Mouse (Mus musculus) kidney, embryonic 14.5 days (tissue): ENCODE measurements around the gene Hras. TPM values are rescaled to one million over a fixed set of nuclear protein-coding genes. Genes with fewer than 3 reads are reported as not detected.

ENCODE experiments used
- ATAC-seq: fragments of 200-750 bp; cut with Nextera tagmentation; 2 replicates; pipeline ENCODE4 v1.8.0; 2017; ENCODE audit warnings: moderate number of reproducible peaks, mild to moderate bottlenecking, moderate TSS enrichment, moderate library complexity; ENCODE audit not compliant: low FRiP score, low TSS enrichment
- H3K27ac ChIP-seq: fragments of 300-500 bp; sonication (generic); 2 replicates; pipeline ENCODE4 v1.5.1; 2014; ENCODE audit warnings: low read depth, mild to moderate bottlenecking, low read length, moderate library complexity, mixed read lengths
- H3K27me3 ChIP-seq: fragments of 300-500 bp; sonication (generic); 2 replicates; pipeline ENCODE4 v1.6.1; 2014; ENCODE audit warnings: mild to moderate bottlenecking, low read length; ENCODE audit not compliant: control insufficient read depth, insufficient read depth
- H3K36me3 ChIP-seq: fragments of 300-500 bp; sonication (generic); 2 replicates; pipeline ENCODE4 v1.6.1; 2014; ENCODE audit warnings: low read length, mixed read lengths; ENCODE audit not compliant: control insufficient read depth, insufficient read depth
- H3K4me1 ChIP-seq: fragments of 300-500 bp; sonication (generic); 2 replicates; pipeline ENCODE4 v1.6.1; 2014; ENCODE audit warnings: low read length, mixed read lengths; ENCODE audit not compliant: control insufficient read depth, insufficient read depth
- H3K4me2 ChIP-seq: fragments of 300-500 bp; sonication (generic); replicated peaks from 2 replicates; pipeline ENCODE4 v1.6.1; 2014; ENCODE audit warnings: low read depth, mild to moderate bottlenecking, low read length
- H3K4me3 ChIP-seq: fragments of 300-500 bp; sonication (generic); 2 replicates; pipeline ENCODE4 v1.5.1; 2014; ENCODE audit warnings: mild to moderate bottlenecking, low read length
- H3K9ac ChIP-seq: fragments of 300-500 bp; sonication (generic); 2 replicates; pipeline ENCODE4 v1.6.1; 2014; ENCODE audit warnings: low read depth, mild to moderate bottlenecking, low read length, moderate library complexity
- H3K9me3 ChIP-seq: fragments of 300-500 bp; sonication (generic); 2 replicates; pipeline ENCODE4 v1.6.1; 2016; ENCODE audit warnings: low read length; ENCODE audit not compliant: control insufficient read depth
- WGBS: fragments of 180-500 bp; shearing (Covaris S2); extraction: QIAGEN DNeasy Blood & Tissue Kit; methylation state at CpG from one replicate; pipeline ENCODE4 v1.1.7; 2014; 5-methylcytosine and 5-hydroxymethylcytosine counted together
- polyA plus RNA-seq: library from polyadenylated mRNA; unstranded; fragments of >200 nt; fragmentation: Nextera tagmentation; extraction: Ambion mirVana; gene quantifications from 2 replicates; pipeline ENCODE4 v1.2.1, GENCODE M21; 2014

The Hras gene
- polyA plus RNA-seq, 1 experiment from 2014 or later: 97.8 TPM

GRCm38 (mm10) chr7:141155362-141155761 is 38.4 kb downstream of the Hras start:
- Histone ChIP-seq H3K4me3 (no peak overlapping the region), H3K9ac (no peak overlapping the region), H3K4me2 (no peak overlapping the region), H3K4me1 (no peaks in the 10 kb centered on the region), H3K9me3 (no peaks in the 10 kb centered on the region), H3K27ac (no peak overlapping the region), H3K27me3 (no peaks in the 10 kb centered on the region), H3K36me3 (peaks cover 52% of the 10 kb centered on the region)
- WGBS: 87% methylated on average over 9 of the region's 9 CpGs
- no peak for ATAC-seq

- H3K4me1 ChIP-seq: no peaks in the 10 kb centered on the region
- H3K4me2 ChIP-seq: no peak overlapping the region
- H3K9me3 ChIP-seq: no peaks in the 10 kb centered on the region
- no peak for ATAC-seq
- peaks cover 40% of the 10 kb centered on the region for H3K36me3 ChIP-seq
- H3K27me3 ChIP-seq: no peaks in the 10 kb centered on the region
- 78% methylated on average over 4 of the region's 4 CpGs for WGBS
- no peak overlapping the region for H3K4me3 ChIP-seq
- H3K9ac ChIP-seq: no peak overlapping the region
- H3K27ac ChIP-seq: no peak overlapping the region
Measured at GRCm38 (mm10) chr7:141148639-141149038, 45.2 kb downstream of the Hras start.

- H3K36me3 ChIP-seq: peaks cover 33% of the 10 kb centered on the region
- ATAC-seq: no peak
- WGBS: 88% methylated on average over 6 of the region's 6 CpGs
Measured at GRCm38 (mm10) chr7:141147044-141147443, 46.8 kb downstream of the Hras start.

GRCm38 (mm10) chr7:141146043-141146595 is 47.7 kb downstream of the Hras start:
- Histone ChIP-seq H3K27ac (no peak overlapping the region), H3K9me3 (no peaks in the 10 kb centered on the region), H3K9ac (no peak overlapping the region), H3K4me3 (no peak overlapping the region), H3K4me2 (no peak overlapping the region), H3K27me3 (no peaks in the 10 kb centered on the region), H3K36me3 (peaks cover 23% of the 10 kb centered on the region), H3K4me1 (no peaks in the 10 kb centered on the region)
- no peak for ATAC-seq
- WGBS: 95% methylated on average over 12 of the region's 12 CpGs

More at GRCm38 (mm10) chr7:141147044-141147443, 46.8 kb downstream of the Hras start:
- H3K4me1 ChIP-seq: no peaks in the 10 kb centered on the region
- H3K4me2 ChIP-seq: no peak overlapping the region
- H3K4me3 ChIP-seq: no peak overlapping the region
- no peak overlapping the region for H3K9ac ChIP-seq
- H3K27me3 ChIP-seq: no peaks in the 10 kb centered on the region
- no peak overlapping the region for H3K27ac ChIP-seq
- H3K9me3 ChIP-seq: no peaks in the 10 kb centered on the region

- WGBS: 90% methylated on average over 1 of the region's 1 CpGs
- Histone ChIP-seq H3K9me3 (no peaks in the 10 kb centered on the region), H3K36me3 (peaks cover 22% of the 10 kb centered on the region), H3K27me3 (no peaks in the 10 kb centered on the region), H3K4me3 (no peak overlapping the region), H3K27ac (no peak overlapping the region), H3K9ac (no peak overlapping the region), H3K4me2 (no peak overlapping the region), H3K4me1 (no peaks in the 10 kb centered on the region)
- no peak for ATAC-seq
Measured at GRCm38 (mm10) chr7:141145403-141145802, 48.4 kb downstream of the Hras start.

- peaks cover 28% of the 10 kb centered on the region for H3K36me3 ChIP-seq
- no peaks in the 10 kb centered on the region for H3K4me1 ChIP-seq
- no peak for ATAC-seq
- H3K4me3 ChIP-seq: no peak overlapping the region
- H3K27me3 ChIP-seq: no peaks in the 10 kb centered on the region
- WGBS: 89% methylated on average over 3 of the region's 3 CpGs
- H3K4me2 ChIP-seq: no peak overlapping the region
- no peak overlapping the region for H3K27ac ChIP-seq
- no peaks in the 10 kb centered on the region for H3K9me3 ChIP-seq
- no peak overlapping the region for H3K9ac ChIP-seq
Measured at GRCm38 (mm10) chr7:141144650-141145049, 49.2 kb downstream of the Hras start.

GRCm38 (mm10) chr7:141143861-141144260 is 49.9 kb downstream of the Hras start:
- ATAC-seq: no peak
- Histone ChIP-seq H3K27ac (no peak overlapping the region), H3K4me1 (no peaks in the 10 kb centered on the region), H3K27me3 (no peaks in the 10 kb centered on the region), H3K4me2 (no peak overlapping the region), H3K9me3 (no peaks in the 10 kb centered on the region), H3K36me3 (peaks cover 34% of the 10 kb centered on the region), H3K4me3 (no peak overlapping the region), H3K9ac (no peak overlapping the region)
- 93% methylated on average over 2 of the region's 2 CpGs for WGBS

- no peak for ATAC-seq
- Histone ChIP-seq H3K4me3 (no peak overlapping the region), H3K27me3 (no peaks in the 10 kb centered on the region), H3K9ac (no peak overlapping the region), H3K4me2 (no peak overlapping the region), H3K9me3 (no peaks in the 10 kb centered on the region), H3K27ac (no peak overlapping the region), H3K36me3 (peaks cover 39% of the 10 kb centered on the region), H3K4me1 (no peaks in the 10 kb centered on the region)
- 49% methylated on average over 5 of the region's 5 CpGs for WGBS
Measured at GRCm38 (mm10) chr7:141143112-141143511, 50.7 kb downstream of the Hras start.

- H3K4me1 ChIP-seq: no peaks in the 10 kb centered on the region
- no peak overlapping the region for H3K4me3 ChIP-seq
- WGBS: 91% methylated on average over 4 of the region's 4 CpGs
- H3K36me3 ChIP-seq: peaks cover 51% of the 10 kb centered on the region
- no peak overlapping the region for H3K9ac ChIP-seq
- no peaks in the 10 kb centered on the region for H3K27me3 ChIP-seq
- H3K27ac ChIP-seq: no peak overlapping the region
- no peak overlapping the region for H3K4me2 ChIP-seq
- ATAC-seq: no peak
- H3K9me3 ChIP-seq: no peaks in the 10 kb centered on the region
Measured at GRCm38 (mm10) chr7:141141326-141141725, 52.5 kb downstream of the Hras start.
